Mouse (Mus musculus) regulatory T cell (primary cell): ENCODE results near the gene Mettl16.

Experiments used
- in situ Hi-C: fragments of 300-600 bp; cut with MboI, MseI; formaldehyde crosslinking; loops from one replicate; pipeline ENCODE4 v1.15.1; 2025; ENCODE audit warnings: high pct_unique_total_duplicates

Gene Mettl16

DNA sequence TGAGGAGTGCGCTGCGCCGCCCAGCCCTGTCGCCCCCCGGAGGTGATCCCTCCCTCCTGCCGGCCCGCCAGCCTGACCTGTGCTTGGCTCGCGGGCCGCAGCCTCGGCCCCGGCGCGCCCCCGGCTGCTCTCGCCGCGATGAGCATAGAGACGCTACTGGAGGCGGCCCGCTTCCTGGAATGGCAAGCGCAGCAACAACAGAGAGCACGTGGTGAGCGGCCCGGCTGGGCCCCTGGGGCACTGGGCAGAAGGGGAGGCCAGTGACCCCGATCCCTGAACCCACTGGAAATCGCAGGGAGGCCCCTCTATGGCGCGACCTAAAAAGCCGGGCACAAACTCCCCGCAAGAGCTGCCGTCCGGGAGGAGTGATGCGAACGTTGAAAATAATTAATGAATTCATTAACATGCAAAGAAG lies 60.6 kb downstream of the Mettl16 start:
- in situ Hi-C loops = no loop called here

GRCm38 (mm10) chr11:74831606-74832451 lies 61.2 kb downstream of the Mettl16 start:
- in situ Hi-C loops = no loop called here

DNA sequence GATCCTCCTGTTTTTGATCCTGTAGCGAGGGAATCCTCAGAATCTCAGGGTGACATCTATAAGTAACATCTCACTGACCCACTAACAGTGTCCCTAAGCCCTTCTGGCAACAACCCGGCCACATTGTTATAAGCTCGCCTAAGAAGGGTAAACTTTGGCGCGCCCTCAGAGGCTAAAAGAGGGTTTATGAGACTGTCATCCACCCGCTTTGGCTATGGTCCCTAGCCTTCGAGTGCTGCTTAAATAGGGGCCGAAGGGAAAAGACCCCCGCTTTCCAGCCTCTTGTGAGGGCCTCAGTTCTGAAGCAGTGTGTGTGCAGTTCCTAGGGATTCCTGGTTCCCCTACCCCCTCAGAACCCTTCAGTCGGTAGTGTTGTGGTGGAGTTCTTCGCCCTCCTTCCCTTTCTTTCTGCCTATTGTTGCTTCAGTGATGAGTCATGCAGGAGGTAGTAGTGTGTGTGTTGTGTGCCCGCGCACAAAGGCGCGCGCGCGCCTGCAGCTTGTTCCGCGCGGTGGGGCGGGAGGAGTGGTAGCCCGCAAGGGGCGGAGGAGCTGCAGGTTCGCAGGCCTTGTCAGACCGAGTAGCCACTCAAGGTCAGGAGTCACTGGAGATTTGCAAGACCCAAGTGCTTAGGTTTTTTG lies 62.0 kb downstream of the Mettl16 start:
- in situ Hi-C loops = no loop called here

DNA sequence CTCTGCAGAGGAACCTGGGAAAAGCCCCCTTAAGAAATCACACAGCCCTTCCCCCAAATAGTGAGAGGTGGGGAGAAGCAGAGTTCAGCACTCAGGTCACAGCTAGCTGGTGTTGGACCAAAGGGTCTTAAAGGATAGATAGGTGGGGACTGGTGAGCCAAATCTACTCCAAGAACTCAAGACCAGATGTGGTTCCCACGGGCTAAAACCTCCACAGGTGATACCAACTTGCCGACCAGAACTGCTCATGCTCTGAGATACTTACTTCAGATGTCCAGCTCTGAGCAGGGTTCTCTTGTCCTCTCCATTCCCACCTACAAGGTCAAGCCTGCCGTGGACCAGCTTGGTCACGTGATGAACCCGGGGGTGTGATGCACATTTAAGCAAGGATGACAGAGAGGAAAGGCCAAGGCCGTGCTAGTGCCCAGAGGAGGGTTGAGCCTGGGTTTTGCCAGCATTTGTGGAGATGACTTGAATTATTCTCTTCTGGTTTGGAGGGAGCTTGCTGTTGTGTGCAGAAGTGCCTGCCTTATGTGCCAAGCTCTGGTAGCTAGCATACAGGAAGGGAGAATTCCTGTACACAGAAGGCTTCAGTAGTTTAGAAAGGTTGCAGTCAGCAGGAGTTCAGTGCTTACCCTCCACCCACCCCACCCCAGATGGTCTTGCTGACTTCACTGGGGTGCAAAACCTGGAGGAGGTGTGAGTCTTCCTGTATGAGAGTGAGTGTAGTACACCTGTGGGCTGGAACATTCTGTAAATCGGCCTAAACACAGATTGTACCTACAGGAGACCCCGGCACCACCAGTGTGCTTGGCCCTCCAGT lies 63.1 kb downstream of the Mettl16 start:
- in situ Hi-C loops = no loop called here

DNA sequence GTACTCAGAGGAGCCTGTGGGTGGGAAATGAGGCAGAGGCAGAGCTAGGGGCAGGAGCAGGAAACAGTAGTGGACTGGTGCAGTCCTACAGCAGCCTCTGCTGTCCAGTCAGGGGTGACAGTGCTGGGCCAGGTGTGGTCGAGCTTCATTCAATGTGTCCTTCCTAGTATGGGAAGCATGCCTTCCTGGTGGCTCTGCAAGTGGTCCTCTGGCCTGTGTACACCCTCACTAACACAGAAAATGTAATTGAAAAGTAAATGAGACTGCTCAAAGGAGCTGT lies 63.7 kb downstream of the Mettl16 start:
- in situ Hi-C loops = no loop called here

DNA sequence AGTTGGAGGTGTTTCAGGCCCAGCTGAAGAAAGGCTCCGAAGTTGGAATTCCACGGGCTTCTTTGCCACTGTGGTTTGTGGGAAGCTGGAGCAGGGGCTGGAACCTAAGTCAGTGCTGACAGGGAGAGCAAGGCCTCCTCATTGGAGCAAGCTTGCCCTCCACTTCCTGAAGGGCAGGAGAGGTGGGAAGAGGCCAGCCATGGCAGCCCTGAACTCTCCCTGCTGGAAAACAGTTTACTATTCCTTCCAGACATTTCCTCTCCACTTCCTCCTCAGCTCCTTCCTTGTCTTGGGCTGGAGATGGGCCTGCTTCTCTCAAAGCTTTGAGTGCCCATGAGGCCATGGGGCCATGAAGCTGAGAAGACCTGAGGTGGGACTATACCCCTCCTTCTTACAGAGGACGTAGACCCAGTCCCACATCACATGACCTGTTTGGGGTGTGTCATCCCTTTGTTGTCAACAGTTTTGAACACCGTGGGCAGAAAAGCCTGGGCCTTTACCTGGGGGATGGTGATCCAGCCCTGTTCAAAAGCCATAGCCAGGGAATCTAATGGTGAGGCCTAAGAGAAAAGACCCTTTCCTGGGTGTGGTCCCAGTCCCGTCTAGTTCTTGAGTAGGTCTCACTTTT lies 64.1 kb downstream of the Mettl16 start:
- in situ Hi-C loops = no loop called here

DNA sequence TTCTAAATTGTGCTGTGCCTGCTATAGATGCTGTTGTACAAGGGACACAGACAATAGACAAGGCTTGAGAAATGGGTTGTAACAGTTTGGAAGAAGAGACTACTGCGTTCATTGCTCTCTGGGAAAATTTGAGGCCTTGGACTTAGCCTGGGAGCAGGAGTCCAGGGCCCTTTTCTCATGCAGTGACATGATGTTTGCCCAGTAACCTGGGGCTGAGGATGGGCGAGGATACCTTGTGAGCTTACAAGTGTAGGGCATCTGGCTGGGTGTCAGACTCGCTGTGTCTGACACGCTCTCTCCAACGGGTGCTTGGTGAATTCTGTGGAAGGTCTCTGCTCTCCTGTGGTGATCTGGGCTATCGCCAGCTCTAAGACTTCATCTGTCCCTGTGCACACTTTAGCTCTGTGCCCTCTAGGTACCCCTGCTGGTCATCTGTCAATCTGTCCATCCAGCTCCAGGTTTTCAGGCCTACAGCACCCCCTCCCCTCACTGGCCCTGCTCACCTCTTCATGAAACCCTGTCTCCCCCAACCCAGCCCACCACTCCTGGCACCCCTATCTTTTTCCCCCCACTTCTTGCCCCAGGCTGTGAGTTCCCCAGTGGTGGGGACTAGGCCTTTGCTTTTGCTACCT lies 65.1 kb downstream of the Mettl16 start:
- in situ Hi-C loops = no loop called here

- in situ Hi-C loops = no loop called here
Observed at GRCm38 (mm10) chr11:74836225-74837055, 65.8 kb downstream of the Mettl16 start.

- in situ Hi-C loops = no loop called here
Observed at GRCm38 (mm10) chr11:74837056-74837693, 66.5 kb downstream of the Mettl16 start.

DNA sequence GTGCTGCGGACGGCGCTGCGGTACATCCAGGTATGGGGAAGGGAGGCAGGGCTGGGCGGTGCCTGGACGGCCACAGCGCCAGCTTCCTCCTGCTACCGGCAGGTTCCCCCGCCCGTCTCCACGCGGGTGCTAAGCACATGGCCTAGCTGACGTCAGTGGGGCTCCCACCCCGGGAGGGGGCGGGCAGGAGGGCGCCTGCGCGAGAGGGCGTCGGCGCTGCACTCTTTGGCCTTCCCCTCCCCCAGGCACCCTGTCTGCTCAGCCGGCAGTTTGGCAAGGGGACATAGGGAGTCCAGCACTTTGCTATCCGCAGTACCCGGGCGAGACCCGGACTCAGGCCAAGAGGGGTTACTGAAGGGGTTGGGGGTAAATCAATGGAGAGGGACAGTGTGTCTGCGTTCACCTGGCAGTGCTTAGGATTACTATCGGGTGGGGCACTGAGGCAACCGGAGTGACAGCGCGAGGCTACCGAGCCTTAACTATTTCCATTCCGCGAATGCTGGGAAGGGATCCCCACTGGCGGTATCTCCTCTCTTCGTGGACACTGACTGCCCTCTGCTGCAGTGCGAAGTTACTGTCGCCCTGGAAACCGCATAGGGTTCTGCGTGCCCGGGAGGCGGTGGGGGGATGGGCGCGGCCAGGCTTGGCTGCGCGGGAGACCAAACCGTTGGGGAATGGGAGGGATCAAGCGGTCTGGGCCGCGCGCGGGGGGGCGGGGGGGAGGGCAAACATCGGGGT lies 67.2 kb downstream of the Mettl16 start:
- in situ Hi-C loops = no loop called here

DNA sequence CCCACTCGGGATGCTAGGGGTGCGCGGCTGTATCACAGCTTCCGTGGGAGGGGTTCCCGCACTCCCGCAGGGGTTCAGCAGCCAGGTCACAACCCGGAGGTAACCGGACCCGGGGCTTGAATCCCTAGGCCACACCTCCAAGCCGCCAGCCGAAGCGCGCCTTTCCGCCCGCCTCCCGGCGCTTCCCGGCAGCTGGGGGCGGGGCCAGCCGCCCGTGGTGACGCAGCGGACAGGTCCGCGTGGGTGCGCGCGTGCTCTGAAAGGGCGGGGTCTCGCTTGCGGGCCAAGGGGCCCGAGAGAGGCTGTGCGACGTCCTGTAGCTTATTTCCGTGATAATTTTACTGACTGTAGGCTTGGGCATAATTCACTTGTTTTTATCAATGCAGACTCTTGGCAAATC lies 67.8 kb downstream of the Mettl16 start:
- in situ Hi-C loops = no loop called here

- in situ Hi-C loops = no loop called here
Observed at GRCm38 (mm10) chr11:74838971-74839370, 68.3 kb downstream of the Mettl16 start.

GRCm38 (mm10) chr11:74839860-74840715 lies 69.5 kb downstream of the Mettl16 start:
- in situ Hi-C loops = no loop called here

GRCm38 (mm10) chr11:74840739-74841138 lies 70.1 kb downstream of the Mettl16 start:
- in situ Hi-C loops = no loop called here

DNA sequence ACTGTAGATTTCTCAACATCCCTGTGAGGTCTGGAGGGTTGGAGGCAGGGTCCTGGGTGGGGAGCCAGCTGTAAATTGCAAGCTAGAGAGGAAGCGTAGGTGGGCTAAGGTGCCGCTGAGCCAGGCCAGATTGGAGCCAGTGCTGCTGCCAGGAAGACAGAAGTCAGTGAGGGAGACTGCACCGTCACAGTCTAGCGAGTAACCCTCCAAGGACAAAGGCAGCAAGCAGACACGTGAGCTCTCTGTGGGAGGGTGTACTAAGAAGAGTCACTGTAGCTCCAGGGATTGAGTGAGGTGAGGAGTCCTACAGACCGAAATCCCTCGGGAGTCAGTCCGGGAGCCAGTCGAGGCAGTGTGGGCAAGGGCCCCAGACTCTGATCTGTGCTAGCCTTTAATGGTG lies 70.7 kb downstream of the Mettl16 start:
- in situ Hi-C loops = no loop called here

DNA sequence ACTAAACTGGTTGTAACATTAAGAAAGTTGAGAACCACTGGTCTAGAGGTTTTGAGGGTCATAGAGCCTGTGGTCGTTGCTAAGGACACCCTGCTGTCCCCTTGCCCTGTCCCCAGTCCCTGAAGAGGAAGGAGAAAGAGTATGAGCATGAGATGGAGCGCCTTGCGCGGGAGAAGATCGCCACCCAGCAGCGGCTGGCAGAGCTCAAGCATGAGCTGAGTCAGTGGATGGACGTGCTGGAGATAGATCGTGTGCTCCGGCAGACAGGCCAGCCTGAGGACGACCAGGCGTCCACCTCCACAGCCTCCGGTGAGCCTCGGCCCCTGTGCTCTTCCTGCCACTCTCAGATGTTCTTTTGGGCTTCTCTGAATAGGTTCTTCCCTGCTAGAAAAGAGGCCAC lies 71.4 kb downstream of the Mettl16 start:
- in situ Hi-C loops = no loop called here

DNA sequence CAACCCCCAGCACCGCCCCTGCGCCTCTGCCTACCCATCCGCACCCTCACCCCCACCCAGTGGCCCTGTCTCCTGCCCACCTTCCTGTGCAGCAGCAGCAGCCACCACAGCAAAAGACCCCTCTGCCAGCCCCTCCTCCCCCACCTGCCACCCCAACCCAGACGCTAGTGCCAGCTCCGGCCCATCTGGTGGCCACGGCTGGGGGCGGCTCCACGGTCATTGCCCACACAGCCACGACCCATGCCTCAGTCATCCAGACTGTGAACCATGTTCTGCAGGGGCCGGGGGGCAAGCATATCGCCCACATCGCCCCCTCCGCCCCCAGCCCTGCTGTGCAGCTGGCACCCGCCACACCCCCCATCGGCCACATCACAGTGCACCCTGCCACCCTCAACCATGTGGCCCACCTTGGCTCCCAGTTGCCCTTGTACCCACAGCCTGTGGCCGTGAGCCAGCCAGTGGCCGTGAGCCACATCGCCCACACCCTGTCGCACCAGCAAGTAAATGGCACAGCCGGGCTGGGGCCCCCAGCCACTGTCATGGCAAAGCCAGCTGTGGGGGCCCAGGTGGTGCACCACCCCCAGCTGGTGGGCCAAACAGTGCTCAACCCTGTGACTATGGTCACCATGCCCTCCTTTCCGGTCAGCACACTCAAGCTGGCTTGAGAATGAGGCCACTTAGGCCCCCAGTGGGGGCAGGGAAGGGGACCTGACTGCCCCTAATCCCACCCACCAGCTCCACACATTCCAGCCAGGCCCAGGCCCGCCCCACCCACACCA lies 72.2 kb downstream of the Mettl16 start:
- in situ Hi-C loops = no loop called here

DNA sequence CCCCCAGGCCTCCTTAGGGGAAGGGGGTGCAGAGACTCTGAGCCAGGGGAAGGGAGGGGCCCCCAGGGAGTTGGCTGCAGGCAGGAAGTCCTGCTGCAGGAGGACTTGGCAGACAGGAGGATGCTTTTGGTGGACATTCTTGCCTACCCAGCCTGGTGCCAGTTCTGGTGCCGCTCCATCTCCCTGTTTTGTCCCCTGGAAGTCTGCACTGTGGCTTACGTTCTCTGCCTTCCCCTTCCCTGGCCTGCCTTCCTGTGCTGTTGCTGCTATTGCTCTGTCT lies 72.7 kb downstream of the Mettl16 start:
- in situ Hi-C loops = no loop called here
